Mouse (Mus musculus) hindbrain, embryonic 13.5 days (tissue): Measurements from ENCODE around the gene Rbpjl. TPM values are rescaled to one million over a fixed set of nuclear protein-coding genes. Genes with fewer than 3 reads are reported as not detected.

Experiments used
- ATAC-seq: fragments of 200-750 bp; cut with Nextera tagmentation; 2 replicates; pipeline ENCODE4 v1.8.0; 2017; ENCODE audit warnings: moderate TSS enrichment; ENCODE audit not compliant: low FRiP score
- H3K27ac ChIP-seq: fragments of 300-500 bp; sonication (generic); 2 replicates; pipeline ENCODE4 v1.5.1; 2015; ENCODE audit warnings: inconsistent platforms, mild to moderate bottlenecking, moderate library complexity
- H3K27me3 ChIP-seq: fragments of 300-500 bp; sonication (generic); 2 replicates; pipeline ENCODE4 v1.6.1; 2015; ENCODE audit warnings: mild to moderate bottlenecking, inconsistent platforms
- H3K36me3 ChIP-seq: fragments of 300-500 bp; sonication (generic); 2 replicates; pipeline ENCODE4 v1.6.1; 2015; ENCODE audit warnings: mild to moderate bottlenecking, inconsistent platforms
- H3K4me1 ChIP-seq: fragments of 300-500 bp; sonication (generic); replicated peaks from 2 replicates; pipeline ENCODE4 v1.6.1; 2015; ENCODE audit warnings: inconsistent platforms
- H3K4me2 ChIP-seq: fragments of 300-500 bp; sonication (generic); 2 replicates; pipeline ENCODE4 v1.6.1; 2015; ENCODE audit warnings: inconsistent platforms, mild to moderate bottlenecking, moderate library complexity
- H3K4me3 ChIP-seq: fragments of 300-500 bp; sonication (generic); 2 replicates; pipeline ENCODE4 v1.5.1; 2015; ENCODE audit warnings: mild to moderate bottlenecking, inconsistent platforms
- H3K9ac ChIP-seq: fragments of 300-500 bp; sonication (generic); 2 replicates; pipeline ENCODE4 v1.6.1; 2015; ENCODE audit warnings: mild to moderate bottlenecking, inconsistent platforms
- H3K9me3 ChIP-seq: fragments of 300-500 bp; sonication (generic); 2 replicates; pipeline ENCODE4 v1.6.1; 2016; ENCODE audit warnings: inconsistent platforms
- WGBS: fragments of 180-500 bp; shearing (Covaris S2); methylation state at CpG from one replicate; pipeline ENCODE4 v1.1.7; 2015; 5-methylcytosine and 5-hydroxymethylcytosine counted together
- polyA plus RNA-seq: library from polyadenylated mRNA; unstranded; fragments of >200 nt; fragmentation: Nextera tagmentation; extraction: Ambion mirVana; gene quantifications from 2 replicates; pipeline ENCODE4 v1.2.1, GENCODE M21; 2015

Gene Rbpjl
- polyA plus RNA-seq, 1 experiment from 2014 or later: 0.05 TPM

- Histone ChIP-seq H3K4me3 (no peak overlapping the region), H3K9me3 (no peaks in the 10 kb centered on the region), H3K4me1 (no peaks in the 10 kb centered on the region), H3K27ac (no peak overlapping the region), H3K27me3 (peaks cover 4% of the 10 kb centered on the region; the same call in 1 of the 2 replicates), H3K4me2 (no peak overlapping the region), H3K9ac (no peak overlapping the region), H3K36me3 (no peaks in the 10 kb centered on the region)
- no peak for ATAC-seq
- 92% methylated on average over 15 of the region's 15 CpGs for WGBS
These were observed 19.9 kb downstream of the Rbpjl start for GRCm38 (mm10) chr2:164422675-164423393.

DNA sequence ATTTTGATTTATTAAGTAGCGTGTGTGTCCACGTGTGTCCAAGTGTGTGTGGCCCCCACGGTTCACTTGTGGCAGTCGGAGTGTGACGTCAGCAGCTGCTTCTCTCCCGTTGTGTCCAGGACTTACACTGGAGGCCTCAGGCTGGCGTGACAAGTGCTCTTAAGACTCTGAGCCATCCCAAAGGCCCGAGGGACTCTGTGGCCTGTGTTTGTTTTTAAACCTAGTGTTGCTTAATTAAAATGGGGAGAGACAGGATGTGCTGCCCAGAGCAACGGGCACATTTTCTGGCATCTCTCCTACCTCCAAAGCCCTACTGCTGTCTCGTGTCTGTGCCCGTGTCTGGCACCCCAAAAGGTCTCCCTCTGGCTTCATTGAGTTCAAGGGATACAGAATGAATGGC is 20.5 kb downstream of the Rbpjl start:
- WGBS: 86% methylated on average over 11 of the region's 11 CpGs
- Histone ChIP-seq H3K9ac (no peak overlapping the region), H3K36me3 (no peaks in the 10 kb centered on the region), H3K27ac (no peak overlapping the region), H3K4me1 (no peaks in the 10 kb centered on the region), H3K27me3 (peaks cover 4% of the 10 kb centered on the region; the same call in 1 of the 2 replicates), H3K4me2 (no peak overlapping the region), H3K4me3 (no peak overlapping the region), H3K9me3 (no peaks in the 10 kb centered on the region)
- no peak for ATAC-seq

DNA sequence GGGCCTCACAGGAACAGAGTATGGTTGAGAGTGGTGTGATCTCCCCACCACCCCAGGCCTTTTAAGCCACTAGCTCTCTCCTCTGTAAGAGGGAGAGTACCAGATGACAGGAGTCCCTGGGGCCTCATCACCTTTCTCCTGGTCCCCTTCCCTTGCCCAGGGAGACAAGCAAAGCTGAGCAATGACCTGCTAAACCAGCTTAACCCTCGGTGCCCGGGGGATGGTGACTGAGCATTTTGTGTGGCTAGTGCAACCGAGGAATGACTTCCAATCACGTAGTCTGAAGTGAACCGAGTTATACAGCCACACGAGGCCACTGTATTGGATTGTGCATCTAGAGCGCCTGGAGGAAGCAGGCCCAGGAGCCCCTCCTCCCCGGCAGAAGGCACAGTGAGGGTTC is 21.5 kb downstream of the Rbpjl start:
- peaks cover 1% of the 10 kb centered on the region; the same call in 1 of the 2 replicates for H3K27me3 ChIP-seq
- H3K4me3 ChIP-seq: no peak overlapping the region
- no peak overlapping the region for H3K9ac ChIP-seq
- H3K27ac ChIP-seq: no peak overlapping the region
- H3K4me1 ChIP-seq: no peaks in the 10 kb centered on the region
- H3K36me3 ChIP-seq: no peaks in the 10 kb centered on the region
- H3K9me3 ChIP-seq: no peaks in the 10 kb centered on the region
- 91% methylated on average over 8 of the region's 8 CpGs for WGBS
- no peak for ATAC-seq
- no peak overlapping the region for H3K4me2 ChIP-seq

DNA sequence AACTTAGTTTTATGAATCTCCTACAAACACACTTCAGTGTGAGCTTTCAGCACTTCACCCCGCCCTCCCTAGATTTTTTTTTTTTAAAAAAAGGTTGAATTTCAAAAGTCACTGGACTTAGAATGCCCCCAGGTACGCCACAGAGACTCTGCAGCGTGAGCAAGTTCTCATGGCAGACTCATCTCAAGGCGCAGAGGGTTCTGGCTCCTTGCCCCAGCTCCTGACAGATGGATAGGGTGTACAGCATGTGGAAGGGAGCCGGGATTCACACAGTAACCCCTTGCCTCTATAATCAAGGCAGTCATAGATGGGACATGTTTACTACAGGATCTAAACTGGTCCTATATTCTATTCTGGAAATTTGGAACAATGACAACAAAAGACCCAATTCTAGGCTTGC is 22.5 kb downstream of the Rbpjl start:
- Histone ChIP-seq H3K4me2 (no peak overlapping the region), H3K4me1 (no peaks in the 10 kb centered on the region), H3K4me3 (no peak overlapping the region), H3K27me3 (peaks cover 6% of the 10 kb centered on the region; the same call in 1 of the 2 replicates), H3K9me3 (no peaks in the 10 kb centered on the region), H3K9ac (no peak overlapping the region), H3K36me3 (no peaks in the 10 kb centered on the region), H3K27ac (no peak overlapping the region)
- no peak for ATAC-seq
- 89% methylated on average over 5 of the region's 5 CpGs for WGBS

- no peaks in the 10 kb centered on the region for H3K4me1 ChIP-seq
- ATAC-seq: no peak
- no peak overlapping the region for H3K4me3 ChIP-seq
- no peaks in the 10 kb centered on the region for H3K9me3 ChIP-seq
- H3K4me2 ChIP-seq: no peak overlapping the region
- 30% methylated on average over 12 of the region's 12 CpGs for WGBS
- H3K9ac ChIP-seq: no peak overlapping the region
- H3K36me3 ChIP-seq: no peaks in the 10 kb centered on the region
- no peak overlapping the region for H3K27ac ChIP-seq
- peaks cover 8% of the 10 kb centered on the region; the same call in 1 of the 2 replicates for H3K27me3 ChIP-seq
These were observed 23.2 kb downstream of the Rbpjl start for GRCm38 (mm10) chr2:164426121-164426520.

DNA sequence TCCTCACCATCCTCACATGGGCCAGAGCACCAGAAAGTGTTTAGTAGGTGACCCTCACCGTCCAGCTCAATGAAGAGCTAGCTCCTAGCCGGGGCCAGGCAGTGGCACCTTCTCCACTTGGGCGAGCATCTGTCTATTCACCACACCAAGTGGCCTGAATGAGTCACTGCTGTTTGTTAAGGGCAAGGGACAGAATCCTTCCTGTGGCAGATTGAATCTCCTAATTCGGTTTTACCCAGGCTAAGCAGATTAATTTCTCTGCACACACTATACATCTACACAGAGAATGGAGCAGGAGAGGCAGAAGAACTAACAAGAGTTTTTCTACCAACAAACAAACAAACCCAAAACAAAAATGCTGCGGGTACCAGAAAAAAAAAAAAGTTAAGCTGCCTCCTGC is 24.0 kb downstream of the Rbpjl start:
- 87% methylated on average over 5 of the region's 5 CpGs for WGBS

DNA sequence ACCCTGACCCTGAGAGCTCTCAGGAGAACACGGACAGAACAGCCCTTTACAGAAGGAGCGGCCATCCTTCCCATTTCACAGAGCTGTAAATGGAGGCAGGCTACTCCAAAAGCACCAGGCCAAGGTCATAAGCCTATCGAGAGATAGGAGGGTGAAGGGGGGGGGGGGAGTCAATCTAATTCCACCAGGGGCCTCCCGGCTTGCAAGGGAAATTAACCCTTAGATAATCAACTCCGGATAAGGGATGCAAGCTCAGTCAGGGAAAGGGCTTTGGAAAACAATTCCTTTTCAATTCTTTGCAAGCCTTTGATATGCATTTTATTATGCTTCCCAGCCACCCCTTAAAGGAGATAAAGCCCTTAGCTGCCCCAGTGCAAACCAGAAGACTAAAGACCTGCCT is 25.5 kb downstream of the Rbpjl start:
- Histone ChIP-seq H3K36me3 (no peaks in the 10 kb centered on the region), H3K9ac (no peak overlapping the region), H3K27ac (no peak overlapping the region), H3K4me3 (no peak overlapping the region), H3K9me3 (no peaks in the 10 kb centered on the region), H3K27me3 (peaks cover 9% of the 10 kb centered on the region; the same call in 1 of the 2 replicates), H3K4me1 (peaks cover 10% of the 10 kb centered on the region; the same call in 1 of the 2 replicates), H3K4me2 (no peak overlapping the region)
- 37% methylated on average over 5 of the region's 5 CpGs for WGBS
- no peak for ATAC-seq

More for the DNA sequence above, 24.0 kb downstream of the Rbpjl start:
- 0 out of 2 replicates have a peak, but pooled peaks cover 3% of the 10 kb centered on the region for H3K4me1 ChIP-seq
- H3K4me2 ChIP-seq: no peak overlapping the region
- H3K9ac ChIP-seq: no peak overlapping the region
- H3K27ac ChIP-seq: no peak overlapping the region
- no peaks in the 10 kb centered on the region for H3K36me3 ChIP-seq
- no peak overlapping the region for H3K4me3 ChIP-seq
- no peaks in the 10 kb centered on the region for H3K9me3 ChIP-seq
- ATAC-seq: no peak
- H3K27me3 ChIP-seq: peaks cover 9% of the 10 kb centered on the region; the same call in 1 of the 2 replicates

DNA sequence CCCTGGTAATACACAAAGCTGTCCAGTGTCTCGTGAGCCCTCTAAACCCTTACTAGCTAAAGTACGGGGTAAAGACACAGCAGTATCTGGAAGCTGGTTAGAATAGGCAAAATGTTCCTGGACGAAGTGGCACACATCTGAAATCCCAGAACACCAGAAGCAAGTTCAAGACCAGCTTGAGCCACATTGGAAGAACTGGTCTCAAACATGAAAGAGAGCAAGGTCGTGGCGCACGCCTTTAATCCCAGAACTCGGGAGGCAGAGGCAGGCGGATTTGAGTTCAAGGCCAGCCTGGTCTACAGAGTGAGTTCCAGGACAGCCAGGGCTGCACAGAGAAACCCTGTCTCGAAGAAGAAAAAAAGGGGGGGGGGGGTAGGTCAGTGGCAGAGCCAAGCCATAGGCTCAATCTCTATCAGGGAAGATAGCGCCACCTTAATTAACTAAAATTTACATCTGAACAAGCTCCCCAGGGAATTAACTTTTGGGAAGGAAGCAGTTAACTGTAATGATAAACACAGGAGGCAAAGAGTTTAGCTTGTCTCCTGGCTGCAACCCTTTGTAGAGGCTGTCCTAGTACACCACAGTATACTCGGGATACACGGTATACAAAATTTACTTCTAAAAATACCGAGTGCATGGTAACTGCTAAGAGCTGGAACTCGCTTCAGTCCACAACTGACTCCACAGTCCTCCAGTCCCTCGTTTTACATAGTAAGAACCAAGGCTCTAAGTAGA is 27.1 kb downstream of the Rbpjl start:
- Histone ChIP-seq H3K4me3 (no peak overlapping the region), H3K27ac (no peak overlapping the region), H3K4me1 (peaks cover 10% of the 10 kb centered on the region; the same call in 1 of the 2 replicates), H3K4me2 (no peak overlapping the region), H3K27me3 (peaks cover 9% of the 10 kb centered on the region; the same call in 1 of the 2 replicates), H3K9ac (no peak overlapping the region), H3K9me3 (no peaks in the 10 kb centered on the region), H3K36me3 (no peaks in the 10 kb centered on the region)
- ATAC-seq: no peak
- 49% methylated on average over 15 of the region's 15 CpGs for WGBS

- 17% methylated on average over 7 of the region's 7 CpGs for WGBS
- peaks cover 9% of the 10 kb centered on the region; the same call in 1 of the 2 replicates for H3K27me3 ChIP-seq
- no peak overlapping the region for H3K27ac ChIP-seq
- no peak overlapping the region for H3K9ac ChIP-seq
- no peak overlapping the region for H3K4me2 ChIP-seq
- no peaks in the 10 kb centered on the region for H3K36me3 ChIP-seq
- no peak overlapping the region for H3K4me3 ChIP-seq
- H3K4me1 ChIP-seq: peaks cover 10% of the 10 kb centered on the region; the same call in 1 of the 2 replicates
- no peaks in the 10 kb centered on the region for H3K9me3 ChIP-seq
- no peak for ATAC-seq
These were observed 27.8 kb downstream of the Rbpjl start for GRCm38 (mm10) chr2:164430697-164431096.

DNA sequence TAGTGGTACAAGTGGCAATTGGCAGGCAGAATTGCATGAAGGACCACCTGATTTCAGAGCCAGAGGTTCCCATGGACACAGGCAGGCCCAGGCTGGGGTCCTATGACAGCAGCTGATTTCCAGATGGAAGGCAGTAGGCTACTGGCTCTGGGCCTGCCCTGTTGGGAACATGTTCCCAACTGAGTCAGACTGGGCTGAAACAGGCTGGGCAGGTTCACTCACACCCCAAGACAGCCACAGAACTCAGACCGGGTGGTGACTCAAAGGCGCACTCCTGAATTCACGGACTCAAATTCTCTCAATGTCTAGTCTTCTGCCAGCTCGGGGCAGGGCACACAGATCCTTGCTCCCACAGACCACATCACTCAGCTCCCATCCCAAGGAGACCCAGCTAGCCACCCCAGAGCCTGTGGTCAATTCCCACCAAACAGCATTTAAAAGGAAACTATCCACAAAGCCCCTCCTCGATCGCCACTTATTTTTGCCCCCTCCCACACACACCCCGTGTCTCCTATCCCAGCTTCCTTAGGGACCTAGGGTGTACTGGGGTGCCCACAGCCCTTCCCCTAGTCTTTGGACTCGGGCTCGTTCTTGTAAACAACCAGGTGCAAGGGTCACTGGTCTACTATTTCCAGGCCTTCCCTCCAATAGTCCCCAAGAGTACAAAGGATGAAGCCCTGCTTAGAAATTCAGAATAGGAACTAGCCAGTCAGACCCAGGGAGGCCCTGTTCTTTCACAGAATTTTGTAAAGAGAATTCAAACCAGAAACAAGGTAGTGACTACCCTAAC is 28.9 kb downstream of the Rbpjl start:
- H3K27ac ChIP-seq: no peak overlapping the region
- 65% methylated on average over 9 of the region's 9 CpGs for WGBS

DNA sequence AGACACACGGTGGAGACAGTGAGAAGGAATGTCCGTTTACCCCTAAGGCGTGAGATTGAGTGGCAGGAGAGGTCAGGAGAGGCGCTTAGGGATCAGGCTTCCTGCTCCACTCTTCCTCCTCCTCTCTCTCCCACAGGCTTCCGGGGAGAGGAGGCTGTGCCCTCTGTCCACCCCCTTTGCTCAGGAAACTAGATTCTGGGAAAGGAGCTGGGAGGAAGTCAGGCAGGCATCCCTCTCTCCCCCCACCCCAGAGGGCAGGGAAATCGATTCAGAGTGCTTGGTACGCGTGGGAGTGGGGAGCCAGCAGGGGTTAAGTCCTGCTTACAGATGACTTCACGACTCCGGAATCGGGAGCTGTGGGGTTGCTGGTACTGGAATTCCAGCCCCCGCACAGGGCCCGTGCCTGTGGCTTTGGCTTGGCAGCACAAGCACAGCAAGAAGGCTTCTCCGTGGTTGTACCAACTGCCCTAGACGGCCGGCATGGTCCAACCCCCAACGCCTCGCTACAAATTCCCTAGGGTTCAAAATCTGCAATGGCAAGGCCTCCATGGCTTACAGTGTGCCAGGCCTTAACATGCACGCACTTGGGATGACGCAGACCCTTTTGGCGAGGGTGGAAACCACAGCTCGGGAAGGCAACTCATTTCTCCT is 29.7 kb downstream of the Rbpjl start:
- WGBS: 31% methylated on average over 22 of the region's 22 CpGs
- no peak for ATAC-seq
- H3K9ac ChIP-seq: no peak overlapping the region; the same call in 1 of the 2 replicates
- H3K4me3 ChIP-seq: no peak overlapping the region
- no peaks in the 10 kb centered on the region for H3K36me3 ChIP-seq
- peaks cover 9% of the 10 kb centered on the region; the same call in 1 of the 2 replicates for H3K27me3 ChIP-seq
- H3K27ac ChIP-seq: no peak overlapping the region
- H3K4me2 ChIP-seq: no peak overlapping the region
- peaks cover 10% of the 10 kb centered on the region; the same call in 1 of the 2 replicates for H3K4me1 ChIP-seq
- H3K9me3 ChIP-seq: no peaks in the 10 kb centered on the region

More for the DNA sequence above, 28.9 kb downstream of the Rbpjl start:
- ATAC-seq: no peak
- H3K9me3 ChIP-seq: no peaks in the 10 kb centered on the region
- H3K36me3 ChIP-seq: no peaks in the 10 kb centered on the region
- H3K27me3 ChIP-seq: peaks cover 9% of the 10 kb centered on the region; the same call in 1 of the 2 replicates
- no peak overlapping the region for H3K4me2 ChIP-seq
- peaks cover 10% of the 10 kb centered on the region; the same call in 1 of the 2 replicates for H3K4me1 ChIP-seq
- no peak overlapping the region for H3K4me3 ChIP-seq
- H3K9ac ChIP-seq: no peak overlapping the region
